Mouse (Mus musculus): ENCODE measurements at regions not wholly inside any gene's neighbourhood (a gene's known extent, or its start where the extent isn't known, plus 50 kb on each side); places are given as distances from the start of the nearest gene placed in this dataset.

DNA sequence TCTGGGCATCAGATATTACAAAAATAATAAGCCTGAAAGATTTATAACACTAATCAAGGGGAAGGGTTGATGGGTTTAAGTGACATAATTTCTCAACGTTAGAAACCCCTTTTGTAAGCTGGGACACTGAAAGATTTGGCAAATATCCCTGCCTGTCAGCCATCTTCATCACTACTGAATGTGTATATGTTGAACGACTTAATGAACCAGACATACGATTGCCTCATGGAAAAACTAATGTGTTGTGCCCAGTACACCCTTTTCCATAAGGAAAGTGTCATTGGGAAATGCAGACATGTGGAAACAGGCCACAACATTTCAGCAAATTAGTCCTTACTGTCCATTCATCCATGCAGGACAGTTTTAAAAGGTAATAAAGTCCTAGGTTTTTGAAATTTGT, 240.7 kb upstream of the Prep start:
- DNase-seq (ENCODE audit: low read depth, low spot score): no peak

DNA sequence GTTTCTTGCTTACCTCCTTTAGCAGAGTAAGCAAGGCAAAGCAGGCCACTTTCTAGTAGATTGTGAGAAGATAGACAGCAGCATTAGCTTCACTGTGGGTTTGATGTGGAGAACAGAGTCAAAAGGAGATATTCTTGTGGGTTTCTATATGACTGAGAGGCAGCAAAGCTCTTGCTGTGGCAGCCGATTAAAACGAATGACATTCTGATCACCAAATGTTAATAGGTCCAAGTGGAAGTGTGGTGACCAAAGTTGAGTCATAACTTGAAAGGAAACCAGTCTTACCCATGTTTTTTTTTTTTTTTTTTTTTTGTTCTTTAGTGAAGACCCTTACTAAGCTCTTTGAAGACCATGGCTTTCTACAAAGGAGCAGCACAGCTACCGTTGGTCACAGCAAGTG, 245.3 kb upstream of the Prep start:
- DNase-seq (ENCODE audit: low read depth, low spot score): no peak

GRCm38 (mm10) chr10:44820379-44820778, 246.6 kb upstream of the Prep start:
- DNase-seq (ENCODE audit: low read depth, low spot score): no peak

DNA sequence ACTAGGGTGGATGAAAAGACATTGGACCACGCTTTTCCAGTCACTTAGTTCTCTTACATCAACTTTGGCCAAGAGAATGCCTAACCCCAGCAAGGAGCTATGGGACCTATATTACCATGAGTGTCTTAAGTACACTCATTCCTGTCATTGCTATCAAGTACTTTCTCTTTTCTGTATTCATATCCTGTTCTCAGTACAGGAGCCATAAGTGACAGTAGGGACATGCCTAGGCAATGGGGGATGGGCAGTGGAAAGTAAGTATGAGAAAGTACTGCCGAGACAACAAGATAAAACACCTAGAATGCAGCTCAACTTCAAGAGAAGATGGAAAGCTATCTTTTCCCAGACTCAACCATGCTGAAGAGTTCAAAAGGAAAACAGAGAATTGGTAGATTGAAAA, 247.6 kb upstream of the Prep start:
- no peak for DNase-seq (ENCODE audit: low read depth, low spot score)

- no peak for DNase-seq (ENCODE audit: low read depth, low spot score)
These were observed 248.4 kb upstream of the Prep start for GRCm38 (mm10) chr10:44818615-44819014.

- no peak for DNase-seq (ENCODE audit: low read depth, low spot score)
These were observed 267.9 kb upstream of the Prdm1 start for GRCm38 (mm10) chr10:44796205-44796604.

- DNase-seq (ENCODE audit: low read depth, low spot score): no peak
These were observed 257.1 kb upstream of the Prdm1 start for GRCm38 (mm10) chr10:44785386-44785785.

DNA sequence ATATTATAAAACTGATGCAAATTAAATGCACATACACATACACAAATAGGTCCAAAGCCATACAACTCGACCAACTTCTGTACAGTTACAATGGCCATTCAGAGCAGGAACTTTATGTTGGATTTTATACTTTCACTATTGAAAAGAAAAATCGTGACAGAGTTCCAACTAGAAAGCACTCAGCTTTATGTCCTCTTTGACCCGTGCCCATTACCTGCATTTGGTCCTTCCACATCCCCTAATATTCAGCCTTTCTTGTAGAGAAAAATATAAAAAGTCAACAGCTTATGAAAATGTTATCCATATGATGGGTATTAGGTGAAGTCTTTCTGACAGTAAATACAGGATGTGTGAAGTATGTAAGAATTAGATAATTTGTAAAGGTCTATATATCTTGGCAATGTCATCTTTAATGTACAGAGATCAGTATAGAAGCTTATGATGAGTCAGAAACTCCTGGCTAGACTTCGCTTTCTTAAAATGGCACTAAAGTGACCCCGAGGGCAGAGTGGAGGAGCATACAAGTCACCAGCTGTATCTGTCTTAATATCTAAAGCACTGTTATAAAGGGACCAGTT, 252.2 kb upstream of the Prdm1 start:
- DNase-seq (ENCODE audit: low read depth, low spot score): no peak

DNA sequence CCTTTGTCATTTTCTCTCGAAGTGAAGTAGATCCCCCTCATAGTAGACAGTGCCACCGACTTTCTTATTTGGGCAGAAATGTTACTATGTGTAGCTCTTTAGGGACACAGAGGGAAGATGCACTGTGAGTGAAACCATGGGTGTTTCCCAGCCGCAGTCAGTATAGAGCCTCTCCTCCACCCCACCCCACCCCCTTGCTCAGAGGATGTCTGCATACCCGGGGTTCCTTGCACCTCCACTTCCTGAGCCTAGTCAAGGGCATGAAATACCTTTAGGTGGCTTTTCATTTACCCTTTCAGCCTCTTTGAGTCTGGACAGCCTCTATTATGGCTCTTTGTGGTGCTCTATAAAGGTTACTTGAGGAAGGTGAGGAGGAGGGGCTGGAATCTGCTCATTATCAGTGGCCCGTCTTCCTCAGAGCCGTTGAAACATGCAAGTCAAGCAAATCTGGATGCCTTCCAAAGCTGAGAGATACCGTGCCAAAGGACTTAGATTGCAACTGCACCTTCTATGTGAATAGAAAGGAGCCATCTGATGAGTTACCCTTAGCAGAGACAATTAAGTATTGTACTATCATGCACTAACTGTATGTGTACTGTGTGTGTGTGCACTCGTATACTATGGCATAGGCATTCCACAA, 251.4 kb upstream of the Prdm1 start:
- DNase-seq (ENCODE audit: low read depth, low spot score): no peak

GRCm38 (mm10) chr10:44777214-44777613, 248.9 kb upstream of the Prdm1 start:
- no peak for DNase-seq (ENCODE audit: low read depth, low spot score)

DNA sequence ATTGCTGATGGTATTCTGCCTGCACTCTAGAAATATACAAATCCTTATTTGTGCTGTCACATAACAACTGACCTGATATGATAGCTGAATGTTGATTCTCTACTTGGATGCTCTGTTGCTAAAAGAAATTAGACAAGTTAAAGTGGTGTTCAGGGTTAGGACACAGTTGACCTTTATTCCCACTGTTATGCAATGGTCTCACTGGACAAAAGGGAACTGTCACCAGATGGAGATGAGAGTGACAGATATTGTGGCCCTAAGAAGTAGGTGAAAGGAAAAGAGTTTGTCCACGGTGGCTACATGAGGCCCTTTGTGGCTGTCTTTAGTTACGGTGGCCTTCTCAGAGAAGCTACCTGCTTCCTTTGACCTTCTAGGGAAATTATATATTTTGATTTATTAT, 247.9 kb upstream of the Prdm1 start:
- DNase-seq (ENCODE audit: low read depth, low spot score): no peak

- DNase-seq (ENCODE audit: low read depth, low spot score): no peak
These were observed 237.2 kb upstream of the Prdm1 start for GRCm38 (mm10) chr10:44765527-44765926.

GRCm38 (mm10) chr10:44763102-44763501, 234.8 kb upstream of the Prdm1 start:
- no peak for DNase-seq (ENCODE audit: low read depth, low spot score)

DNA sequence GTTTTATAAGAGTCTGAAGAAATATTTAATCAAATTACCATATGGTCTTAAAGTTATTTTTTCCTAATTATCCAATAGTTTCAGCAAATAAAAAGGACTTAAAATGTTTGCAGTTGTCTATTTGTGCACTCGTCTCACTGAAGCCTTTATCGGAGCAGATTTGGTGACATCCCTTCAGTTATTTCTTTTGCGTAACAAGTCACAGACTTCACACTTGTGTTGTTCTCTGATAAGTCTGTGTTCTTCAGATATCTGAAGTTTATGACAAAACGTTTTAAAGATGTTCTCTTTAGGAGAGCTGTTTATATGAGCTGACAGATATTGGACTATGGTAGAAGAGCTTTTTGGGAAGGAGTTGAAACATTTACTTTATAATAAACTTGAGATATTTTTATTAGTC, 233.8 kb upstream of the Prdm1 start:
- no peak for DNase-seq (ENCODE audit: low read depth, low spot score)

DNA sequence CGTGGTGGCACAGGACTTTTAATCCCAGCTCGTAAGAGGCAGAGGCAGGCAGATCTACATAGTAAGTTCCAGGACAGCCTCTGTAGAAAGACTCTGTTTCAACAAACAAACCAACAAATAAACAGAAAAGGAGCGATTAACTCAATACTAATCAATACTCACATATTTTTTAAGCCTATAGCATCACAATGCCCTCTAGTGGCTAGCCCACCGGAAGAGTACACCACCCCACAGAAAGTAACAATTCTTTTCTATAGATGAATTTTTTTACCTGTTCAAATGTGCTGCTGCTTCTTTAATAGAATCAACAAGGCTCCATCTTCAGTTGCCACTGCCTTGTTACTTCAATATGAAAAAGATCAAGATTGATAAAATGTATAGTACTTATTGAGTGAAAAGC, 233.0 kb upstream of the Prdm1 start:
- no peak for DNase-seq (ENCODE audit: low read depth, low spot score)

DNA sequence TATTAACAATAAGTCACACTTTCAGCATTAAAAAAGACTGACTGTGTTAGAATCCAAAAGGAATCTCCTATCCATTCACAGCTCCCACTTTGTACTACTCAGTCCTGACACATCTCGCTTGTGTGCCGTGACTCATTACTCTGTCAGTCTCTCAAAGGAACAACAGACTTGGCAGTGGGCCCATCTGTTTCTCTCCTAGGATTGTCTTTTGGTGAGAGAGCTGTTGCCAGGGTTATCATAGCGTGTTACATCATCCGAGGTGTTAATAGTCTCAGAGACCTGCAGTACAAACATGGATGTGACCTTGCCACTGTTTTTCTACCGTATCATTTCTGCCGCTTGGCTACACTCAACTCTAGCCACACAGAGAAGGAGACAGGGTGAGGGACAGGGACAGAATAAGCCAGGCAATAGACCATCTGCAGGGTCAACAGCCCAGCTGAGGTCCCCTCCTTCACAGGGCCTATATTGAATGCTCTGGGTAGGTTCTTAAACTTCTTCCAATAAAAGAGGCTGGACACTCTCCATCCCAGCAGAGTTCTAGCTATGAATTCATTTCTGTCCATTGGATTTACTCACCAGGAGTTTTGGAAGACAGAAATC, 227.2 kb upstream of the Prdm1 start:
- DNase-seq (ENCODE audit: low read depth, low spot score): no peak

DNA sequence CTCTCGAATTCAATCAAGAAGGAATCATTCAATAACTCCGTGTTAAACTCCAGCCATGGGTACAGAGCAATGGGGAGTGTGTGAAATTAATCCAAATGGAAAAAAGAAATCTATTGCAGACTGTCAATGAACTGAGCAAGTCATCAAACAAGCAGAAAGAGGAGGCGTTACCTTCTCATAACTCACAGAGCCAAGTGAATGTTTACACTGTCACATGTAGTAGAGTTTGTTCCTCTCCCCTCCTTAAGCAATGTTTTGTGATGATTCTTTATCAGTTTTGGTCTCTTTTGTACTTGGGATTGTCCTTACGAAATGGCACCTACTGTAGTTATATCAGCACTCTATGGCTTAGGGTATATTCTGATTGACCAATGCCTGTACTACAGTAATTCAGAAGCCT, 226.6 kb upstream of the Prdm1 start:
- no peak for DNase-seq (ENCODE audit: low read depth, low spot score)

DNA sequence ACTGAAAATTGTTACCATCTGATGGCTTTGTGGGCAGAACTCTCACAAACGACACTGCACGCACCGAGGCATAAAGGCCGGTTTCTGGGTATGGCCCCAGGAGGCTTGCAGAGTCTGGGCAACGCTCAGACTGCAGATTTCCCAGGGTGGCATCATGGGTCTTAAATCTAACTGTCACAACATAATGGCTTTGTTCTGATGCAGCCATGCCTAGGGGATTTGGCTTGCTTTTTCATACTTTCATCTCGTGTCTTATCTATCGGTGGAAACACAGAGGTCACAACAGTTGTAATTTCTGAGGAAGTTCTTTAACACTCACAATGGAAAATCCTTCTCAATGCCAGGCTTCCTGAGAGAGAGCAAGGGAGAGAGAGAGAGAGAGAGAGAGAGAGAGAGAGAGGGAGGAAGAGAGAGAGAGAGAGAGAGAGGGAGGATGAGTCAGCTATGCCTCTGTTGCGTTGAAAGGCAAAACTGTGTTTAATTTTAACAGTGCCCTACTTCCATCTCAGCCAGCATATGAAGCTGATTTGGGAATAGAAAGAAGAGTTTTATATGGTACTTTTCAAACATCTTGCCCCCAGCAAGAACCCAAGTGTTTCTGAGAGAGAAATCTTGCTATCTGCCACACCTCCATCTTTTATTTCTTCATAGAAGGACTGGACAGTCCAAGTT, 224.6 kb upstream of the Prdm1 start:
- no peak for DNase-seq (ENCODE audit: low read depth, low spot score)

- no peak for DNase-seq (ENCODE audit: low read depth, low spot score)
These were observed 222.8 kb upstream of the Prdm1 start for GRCm38 (mm10) chr10:44751061-44751460.

DNA sequence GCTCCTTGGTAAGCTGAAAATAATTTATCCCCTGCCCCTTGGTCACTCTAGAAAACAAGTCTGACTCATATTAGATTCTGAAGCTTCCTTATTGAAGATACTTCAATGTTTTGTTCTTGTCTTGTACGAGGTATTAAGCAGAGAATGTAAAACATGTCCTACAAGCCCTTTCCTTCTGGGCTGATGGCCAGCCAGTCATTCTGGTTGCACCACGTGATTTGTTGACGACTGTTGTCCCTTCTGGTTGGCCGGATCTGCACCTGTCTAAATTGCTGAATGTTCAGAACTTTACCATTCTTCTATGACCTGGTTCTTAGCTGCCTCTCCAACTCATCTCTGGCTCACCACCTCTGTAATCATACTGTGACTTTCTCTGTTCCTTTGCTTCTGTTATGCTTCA, 220.9 kb upstream of the Prdm1 start:
- DNase-seq (ENCODE audit: low read depth, low spot score): no peak

- no peak for DNase-seq (ENCODE audit: low read depth, low spot score)
These were observed 219.1 kb upstream of the Prdm1 start for GRCm38 (mm10) chr10:44747419-44747818.

GRCm38 (mm10) chr10:44744221-44744620, 215.9 kb upstream of the Prdm1 start:
- peak; percentile 4 for DNase-seq (ENCODE audit: low read depth, low spot score)

DNA sequence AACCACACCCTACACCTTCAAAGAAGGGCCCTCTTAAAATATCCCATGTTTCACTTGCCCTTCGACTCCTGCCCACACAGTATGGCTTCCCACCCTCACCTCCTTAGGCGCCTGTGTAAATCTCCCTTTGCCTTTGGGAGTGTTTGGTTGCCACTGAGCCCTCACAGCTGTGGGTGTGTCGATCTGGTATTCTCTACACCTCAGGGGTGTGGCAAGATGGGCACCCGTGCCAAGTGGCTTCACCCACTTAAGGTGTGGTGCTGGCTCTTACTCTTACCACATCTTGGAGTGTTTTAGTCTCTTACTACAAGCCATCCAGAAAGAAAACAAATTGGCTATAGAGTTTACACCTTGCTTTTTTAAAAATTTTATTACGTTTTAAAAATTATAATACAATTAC, 205.3 kb upstream of the Prdm1 start:
- no peak for DNase-seq (ENCODE audit: low read depth, low spot score)
